ENCODE assay signal across 14 mouse cellular contexts in genomic region chr11:9531715-9532114, GRCm38 (mm10).
DNase-seq lines count a peak whose midpoint lies in the region; ATAC-seq and TF ChIP-seq lines count a peak whose summit lies in the region.
"Had no signal": no experiment of that assay in that cellular context is flagged by ENCODE, and none has a peak within 500 bp of the region (broad histone marks: within the 10 kb centered on the region; RNA-seq: fewer than 3 reads in every experiment).

No protein-coding gene starts in this region.

- H3K27me3 ChIP-seq in lung, embryonic 14.5 days (ENCODE audit: insufficient read depth, low read length): no peaks in the 10 kb centered on the region
- H3K27me3 ChIP-seq in liver, postnatal 0 days (ENCODE audit: insufficient read depth, low read length): no peaks in the 10 kb centered on the region
- H3K27me3 ChIP-seq: limb, embryonic 13.5 days had no signal

- H3K9me3 ChIP-seq in lung, embryonic 14.5 days (ENCODE audit: low read depth, low read length): no peaks in the 10 kb centered on the region
- no peaks in the 10 kb centered on the region for H3K9me3 ChIP-seq in liver, postnatal 0 days (ENCODE audit: low read length)
- H3K9me3 ChIP-seq: forebrain, embryonic 10.5 days; limb, embryonic 13.5 days had no signal

- no peaks in the 10 kb centered on the region for H3K4me1 ChIP-seq in lung, embryonic 14.5 days (ENCODE audit: insufficient read depth)
- no peaks in the 10 kb centered on the region for H3K4me1 ChIP-seq in liver, postnatal 0 days (ENCODE audit: insufficient read depth)
- H3K4me1 ChIP-seq: forebrain, embryonic 10.5 days; limb, embryonic 13.5 days had no signal

- ATAC-seq in lung, embryonic 14.5 days (ENCODE audit: insufficient read depth): no peak
- ATAC-seq in liver, postnatal 0 days: 0 out of 2 replicates have a peak, but pooled peaks have one; percentile 41

- TF ChIP-seq EP300 in liver, postnatal 0 days (IDR thresholded peaks at IDR 0.05; ENCODE audit: low read depth): no peak

- no peak overlapping the region for H3K27ac ChIP-seq in lung, embryonic 14.5 days (ENCODE audit: low read depth)
- peak overlapping the region; percentile 18; the same call in 1 of the 2 replicates for H3K27ac ChIP-seq in liver, postnatal 0 days (ENCODE audit: low read depth)
- H3K27ac ChIP-seq: forebrain, embryonic 10.5 days; limb, embryonic 13.5 days had no signal

- H3K4me3 ChIP-seq in lung, embryonic 14.5 days (ENCODE audit: low read depth, low read length): no peak overlapping the region
- H3K4me3 ChIP-seq in liver, postnatal 0 days (ENCODE audit: low read depth, low read length): no peak overlapping the region
- H3K4me3 ChIP-seq: forebrain, embryonic 10.5 days; limb, embryonic 13.5 days had no signal

- 82% methylated on average over 8 of the region's 8 CpGs for WGBS in lung, embryonic 14.5 days
- 37% methylated on average over 8 of the region's 8 CpGs for WGBS in liver, postnatal 0 days (ENCODE audit: insufficient replicate concordance)

- DNase-seq in heart, adult 18-20 months: peak; percentile 7 to 38
- DNase-seq in heart, postnatal 10 days: no peak
- DNase-seq in lung, embryonic 14.5 days: peak; percentile 19
- no peak for DNase-seq in lung, postnatal 14 days
- no peak for DNase-seq in liver, postnatal 0 days
- peak; percentile 19 to 52 for DNase-seq in natural killer cell, adult 2 months (ENCODE audit: low spot score in 2 of 2)
- DNase-seq in ovary, adult 18-20 months (ENCODE audit: low spot score): no peak
- DNase-seq in embryo, embryonic 9.5 days (ENCODE audit: extremely low spot score): no peak
- DNase-seq: cerebellum, adult 9-11 months; kidney, postnatal 10 days; layer of hippocampus, postnatal 36 days; retina, postnatal 1 day had no signal

- no peaks in the 10 kb centered on the region for H3K36me3 ChIP-seq in lung, embryonic 14.5 days (ENCODE audit: insufficient read depth)
- no peaks in the 10 kb centered on the region for H3K36me3 ChIP-seq in liver, postnatal 0 days (replicated peaks; ENCODE audit: insufficient read depth, low read length)
- H3K36me3 ChIP-seq: forebrain, embryonic 10.5 days; limb, embryonic 13.5 days had no signal

- intact Hi-C loops in heart, postnatal 10 days (cut with DNase I): no loop called here

- no peak overlapping the region for H3K9ac ChIP-seq in lung, embryonic 14.5 days
- H3K9ac ChIP-seq in liver, postnatal 0 days (replicated peaks): no peak overlapping the region
- H3K9ac ChIP-seq: limb, embryonic 13.5 days had no signal

- no peak for TF ChIP-seq CTCF in lung, embryonic 14.5 days (IDR thresholded peaks at IDR 0.05; ENCODE audit: low read depth)
- no peak for TF ChIP-seq CTCF in liver, postnatal 0 days (IDR thresholded peaks at IDR 0.05; ENCODE audit: low read depth)

- no peak overlapping the region for H3K4me2 ChIP-seq in lung, embryonic 14.5 days
- H3K4me2 ChIP-seq in liver, postnatal 0 days (ENCODE audit: low read depth, low read length): no peak overlapping the region
- H3K4me2 ChIP-seq: limb, embryonic 13.5 days had no signal

Comparison
In these comparisons a context has a peak if more than half of its experiments do, and no peak if none do; other contexts are left out.
1. DNase-seq: peak in heart, adult 18-20 months (2 of 2), lung, embryonic 14.5 days (single experiment) and natural killer cell, adult 2 months (2 of 2); none in heart, postnatal 10 days (0 of 2), lung, postnatal 14 days (single experiment), liver, postnatal 0 days (single experiment), ovary, adult 18-20 months (single experiment) and embryo, embryonic 9.5 days (single experiment).